Mouse (Mus musculus) adrenal gland, postnatal 10 days (tissue): ENCODE data around the gene Rnf157. TPM values are rescaled to one million over a fixed set of nuclear protein-coding genes. Genes with fewer than 3 reads are reported as not detected.
"Not testable (repeated sequence)": the region's sequence is repeated elsewhere in the genome, so short reads cannot be mapped to it uniquely, and the experiment has no call there.

Experiments
- DNase-seq: peaks from one replicate; pipeline ENCODE4 v3.0.0; 2021; ENCODE audit warnings: mixed read lengths
- total RNA-seq, 2 experiments: library from RNA; stranded (reverse); gene quantifications; 2 replicates each; pipeline ENCODE4 v1.2.3; 2021

Gene Rnf157
- total RNA-seq, 2 experiments from 2014 or later, result 11.2 to 16.5 TPM

GRCm38 (mm10) chr11:116434287-116434966 is 21.6 kb upstream of the Rnf157 start:
- peak; percentile 84 for DNase-seq

- peak; percentile 99 for DNase-seq
Observed at GRCm38 (mm10) chr11:116433356-116434286, 20.8 kb upstream of the Rnf157 start, which contains the start of gene Ubald2. Ubald2 (plus strand) TSS chr11:116434094.

GRCm38 (mm10) chr11:116432593-116433355 is 19.9 kb upstream of the Rnf157 start:
- DNase-seq, result no peak

- DNase-seq, result no peak
Observed at GRCm38 (mm10) chr11:116432127-116432526, 19.3 kb upstream of the Rnf157 start.

GRCm38 (mm10) chr11:116431428-116432077 is 18.7 kb upstream of the Rnf157 start:
- DNase-seq, result no peak

GRCm38 (mm10) chr11:116430723-116431427 is 18.0 kb upstream of the Rnf157 start:
- no peak for DNase-seq

DNA sequence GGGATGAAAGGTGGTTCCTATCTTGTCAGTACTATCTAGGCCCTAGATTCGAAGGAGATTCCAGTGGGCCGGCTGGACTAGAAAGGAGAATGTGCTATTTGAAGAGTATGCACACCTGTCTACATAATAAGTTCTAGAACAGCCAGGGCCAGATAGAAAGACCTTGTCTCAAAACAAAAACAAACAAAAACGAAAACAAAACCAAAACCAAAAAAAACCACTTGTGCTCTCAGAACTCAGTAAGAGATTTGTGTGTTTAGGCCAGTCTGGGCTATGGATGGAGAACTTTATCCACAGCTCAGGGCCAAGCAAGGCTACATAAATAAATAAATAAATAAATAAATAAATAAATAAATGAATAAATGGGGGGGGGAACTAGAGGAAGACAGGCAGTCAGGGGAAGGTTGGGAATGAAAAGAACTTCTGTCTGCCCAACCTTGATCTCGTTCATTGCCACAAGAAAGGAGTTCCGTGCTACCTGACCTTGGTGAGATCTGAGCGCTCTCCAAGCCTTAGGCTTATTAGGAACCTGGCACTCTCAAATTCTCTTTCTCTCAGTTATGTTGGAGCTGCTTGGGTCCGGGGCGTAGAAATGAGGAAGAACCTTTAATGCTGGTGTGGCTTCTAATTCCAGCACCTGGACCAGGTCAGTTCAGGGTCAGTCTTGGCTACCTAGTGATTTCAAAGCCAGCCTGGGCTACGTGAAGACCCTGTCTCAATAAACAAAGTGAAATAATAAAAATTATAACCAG is 17.2 kb upstream of the Rnf157 start:
- DNase-seq, result no peak

GRCm38 (mm10) chr11:116428872-116429859 is 16.3 kb upstream of the Rnf157 start:
- DNase-seq, result no peak

DNA sequence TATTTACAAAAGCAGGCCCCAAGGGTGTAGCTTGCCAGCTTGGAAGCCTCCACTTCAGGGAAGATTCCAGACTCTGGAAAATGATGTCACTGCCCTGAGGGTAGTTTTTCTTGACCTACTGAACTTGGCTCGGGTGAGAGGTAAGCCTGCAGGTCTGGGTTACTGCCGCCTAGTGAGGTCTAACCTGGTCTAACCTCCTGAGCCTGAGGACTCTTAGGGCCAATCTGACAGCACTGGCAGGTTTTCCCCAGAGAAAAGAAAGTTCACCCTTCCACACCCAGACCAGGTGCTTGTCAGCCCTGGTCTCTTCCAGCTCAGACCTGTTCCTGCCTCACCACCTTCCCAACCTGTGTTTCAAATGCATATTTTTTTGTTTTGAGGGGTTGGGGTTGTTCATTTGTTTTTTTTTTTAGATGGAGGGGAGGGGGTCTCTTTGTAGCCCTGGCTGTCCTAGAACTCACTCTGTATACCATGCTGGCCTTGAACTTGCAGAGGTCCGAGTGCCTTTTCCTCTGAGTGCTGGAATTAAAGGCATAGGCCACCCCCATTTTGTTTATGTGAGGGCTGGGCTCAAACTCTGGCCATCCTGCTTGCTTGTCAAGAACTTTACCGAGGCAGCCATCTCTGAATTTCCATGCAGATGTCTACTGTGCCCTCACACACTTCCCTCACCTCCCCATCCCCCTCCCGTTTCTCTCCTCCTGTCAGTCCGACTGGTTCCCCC is 14.2 kb upstream of the Rnf157 start:
- DNase-seq, result no peak

DNA sequence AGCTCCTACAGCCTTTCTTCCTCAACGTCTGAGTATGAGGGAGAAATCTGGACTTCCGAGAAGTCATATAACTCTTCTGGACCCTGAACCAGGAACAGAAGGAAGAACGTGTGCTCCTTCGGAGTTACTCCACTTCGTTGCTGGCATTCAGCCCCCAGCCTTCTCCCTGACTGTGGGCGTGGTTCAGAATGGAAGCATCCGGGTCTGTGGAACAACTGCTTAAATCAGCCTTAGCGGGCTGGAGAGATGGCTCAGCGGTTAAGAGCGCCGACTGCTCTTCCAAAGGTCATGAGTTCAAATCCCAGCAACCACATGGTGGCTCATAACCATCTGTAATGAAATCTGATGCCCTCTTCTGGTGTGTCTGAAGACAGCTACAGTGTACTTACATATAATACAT is 13.5 kb upstream of the Rnf157 start:
- DNase-seq, result not testable (repeated sequence)

- DNase-seq, result no peak
Observed at GRCm38 (mm10) chr11:116424621-116425407, 12.0 kb upstream of the Rnf157 start.

DNA sequence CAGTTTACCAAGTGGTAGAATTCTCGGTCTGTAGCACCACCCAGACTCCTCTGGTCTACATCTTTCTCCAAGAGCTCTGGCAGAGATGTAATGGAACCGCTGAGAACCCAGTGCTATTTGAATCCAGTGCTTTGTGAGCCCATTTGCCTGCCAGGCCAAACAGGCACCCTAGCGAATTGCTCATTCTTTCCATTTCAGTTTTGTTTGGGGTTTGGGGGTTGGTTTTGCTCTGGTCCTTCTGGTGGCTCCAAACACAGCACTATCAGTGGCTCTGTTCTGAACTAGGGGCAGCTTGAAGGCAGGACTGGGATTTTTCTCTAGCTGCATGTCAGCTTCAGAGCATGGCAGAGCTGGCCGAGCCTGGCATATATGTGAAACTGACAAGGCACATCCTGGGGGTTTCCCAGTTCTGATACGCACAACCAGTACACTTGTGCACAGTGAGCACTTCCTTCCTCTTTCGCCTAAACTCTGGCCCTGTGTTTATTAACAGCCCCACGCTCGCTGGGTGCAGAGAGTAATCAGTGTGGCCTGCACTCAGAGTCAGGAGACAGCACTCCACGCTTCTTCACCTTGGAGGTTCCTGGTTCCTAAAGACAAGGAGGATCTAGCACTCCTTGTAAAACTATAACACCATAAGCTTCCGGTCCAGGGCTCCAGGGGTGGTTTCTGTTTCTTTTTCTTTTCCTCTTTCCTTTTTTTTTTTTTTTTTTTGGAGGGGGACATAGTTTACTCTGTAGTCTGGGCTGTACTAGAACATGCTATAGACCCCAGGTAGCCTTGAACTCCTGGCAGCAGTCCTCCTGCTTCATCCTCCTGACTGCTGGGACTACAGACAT is 11.2 kb upstream of the Rnf157 start:
- no peak for DNase-seq

DNA sequence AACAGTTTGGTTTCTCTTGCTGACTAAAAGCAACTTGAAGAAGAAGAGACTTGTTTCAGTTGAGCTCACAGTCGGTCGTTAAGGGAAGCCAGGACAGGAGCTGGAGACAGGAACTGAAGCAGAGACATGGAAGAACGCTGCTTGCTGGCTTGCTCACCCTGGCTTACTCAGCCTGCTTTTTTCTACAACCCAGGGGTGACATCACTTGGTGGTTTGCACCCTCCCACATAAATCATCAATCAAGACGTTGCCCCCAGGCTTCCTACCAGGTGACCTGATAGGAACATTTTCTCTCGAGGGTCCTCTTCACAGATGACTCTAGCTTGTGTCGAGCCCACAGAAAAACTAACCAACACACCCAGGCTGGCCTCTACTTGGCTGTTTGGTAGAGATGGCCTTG is 10.4 kb upstream of the Rnf157 start:
- no peak for DNase-seq

DNA sequence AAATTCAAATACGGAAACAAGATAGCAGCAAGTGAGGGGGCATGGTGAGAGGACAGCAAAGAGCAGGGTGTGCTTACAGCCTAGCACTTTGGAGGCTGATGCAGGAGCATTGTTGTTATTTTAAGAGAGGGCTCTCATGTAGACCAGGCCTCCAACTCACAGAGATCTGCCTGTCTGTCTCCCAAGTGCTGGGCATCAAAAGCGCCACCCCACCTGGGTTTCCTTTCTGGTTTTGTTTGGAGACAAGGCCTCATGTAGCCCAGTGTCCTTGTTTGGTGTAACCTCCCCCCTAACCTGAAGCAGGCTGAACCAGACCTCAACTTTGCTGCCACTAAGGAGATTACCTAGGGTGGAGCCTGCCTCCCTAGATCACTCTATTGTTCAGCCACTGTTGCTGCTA is 9.7 kb upstream of the Rnf157 start:
- no peak for DNase-seq

DNA sequence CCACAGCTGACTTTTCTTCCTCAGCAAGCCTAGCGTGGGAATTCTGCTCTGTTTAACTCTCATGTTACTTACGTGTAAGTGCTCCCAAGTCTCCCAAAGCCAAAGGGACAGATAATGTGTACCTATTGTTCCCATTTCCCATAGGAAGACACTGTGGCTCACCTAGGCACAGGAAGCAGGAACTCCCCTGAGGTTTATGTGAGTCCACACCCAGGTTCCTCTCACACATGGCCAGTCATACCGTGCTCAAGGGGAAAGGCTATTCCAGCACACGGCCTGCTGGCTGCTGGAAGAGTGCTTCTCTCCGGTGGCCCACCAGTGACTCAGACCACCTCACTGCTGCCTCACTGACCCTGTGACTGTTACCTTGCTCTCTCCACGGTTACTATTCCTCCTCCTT is 8.3 kb upstream of the Rnf157 start:
- DNase-seq, result no peak

- no peak for DNase-seq
Observed at GRCm38 (mm10) chr11:116418841-116419462, 6.1 kb upstream of the Rnf157 start.
